Mouse (Mus musculus) megakaryocyte, adult 5-6 weeks (primary cell): ENCODE measurements around the gene Ncoa3. TPM values are rescaled to one million over a fixed set of nuclear protein-coding genes. Genes with fewer than 3 reads are reported as not detected.

Experiments
- ATAC-seq: 2 replicates; pipeline ENCODE4 v1.8.0; 2016; ENCODE audit warnings: mild to moderate bottlenecking, inconsistent platforms; ENCODE audit not compliant: poor library complexity, severe bottlenecking
- total RNA-seq, 2 experiments: library from RNA; stranded (forward) in 1 of 2; stranded (reverse) in 1 of 2; fragments of 153-499, 151-499 nt in 1 of 2; fragments of 221-1000, 200-1000 nt in 1 of 2; gene quantifications; 2 replicates each; pipeline versions ENCODE4 v1.2.3 to v1.2.4; 2015 to 2017

Gene Ncoa3
- total RNA-seq, 2 experiments from 2014 or later = 50.7 to 55.7 TPM

DNA sequence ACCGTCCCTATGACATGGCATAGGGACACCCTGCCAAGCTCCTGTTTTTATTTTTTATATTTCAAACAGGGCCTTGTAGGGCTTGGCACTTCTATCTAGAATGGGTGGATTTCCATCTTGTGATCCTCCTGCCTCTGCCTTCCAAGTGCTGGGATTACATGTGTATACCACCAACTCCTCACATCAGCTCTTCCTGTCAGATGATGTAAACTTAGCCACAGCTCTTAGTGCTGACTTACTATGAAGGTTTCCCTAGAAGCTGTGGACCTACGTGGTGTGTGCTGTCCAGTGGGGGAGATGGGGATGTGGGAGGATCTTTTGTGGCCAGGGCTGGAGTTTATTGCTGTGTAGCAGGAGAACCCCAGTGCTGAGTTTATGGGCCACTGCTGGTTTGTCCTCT, 8.9 kb downstream of the Ncoa3 start:
- ATAC-seq = no peak

DNA sequence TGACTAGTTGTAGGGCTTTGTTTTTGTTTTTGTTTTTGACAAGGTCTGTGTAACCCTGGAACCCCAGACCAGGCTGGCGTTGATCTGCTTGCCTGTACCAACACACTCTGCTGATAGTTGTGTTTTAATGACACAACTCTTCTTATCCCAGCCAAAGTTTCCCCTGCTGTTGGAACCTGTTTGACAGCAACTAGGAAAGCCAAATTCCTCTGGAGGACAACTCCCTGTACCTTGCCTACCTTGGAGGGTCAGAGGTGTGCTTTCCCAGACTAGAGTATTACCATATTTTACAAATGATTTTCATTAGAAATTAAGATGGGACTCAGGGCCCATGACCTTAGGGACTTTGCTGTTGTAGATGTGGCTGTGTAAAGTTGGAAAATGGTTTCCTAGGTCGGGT, 9.3 kb downstream of the Ncoa3 start:
- ATAC-seq = no peak

DNA sequence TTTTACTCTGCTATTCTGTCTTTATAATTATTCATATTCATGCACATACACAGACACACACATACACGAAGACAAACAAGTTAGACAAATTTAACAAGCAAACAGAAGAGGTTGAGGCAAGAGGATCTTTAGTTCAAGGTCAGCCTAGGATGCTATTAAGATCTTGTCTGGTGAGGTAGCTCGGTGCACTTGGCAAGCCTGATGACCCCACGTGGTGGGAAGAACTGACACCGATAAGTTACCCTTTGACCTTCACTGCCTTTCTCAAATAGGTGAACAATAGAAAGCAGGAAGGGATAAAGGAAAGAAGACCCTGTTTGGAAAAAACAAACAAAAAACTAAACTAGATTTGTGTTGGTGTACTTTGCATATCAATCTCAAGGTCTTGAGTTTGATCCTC, 10.0 kb downstream of the Ncoa3 start:
- no peak for ATAC-seq

GRCm38 (mm10) chr2:166003004-166003403, 10.6 kb downstream of the Ncoa3 start:
- ATAC-seq = no peak

- ATAC-seq = no peak
These were observed 14.6 kb downstream of the Ncoa3 start for GRCm38 (mm10) chr2:166007046-166007445.

- no peak for ATAC-seq
These were observed 16.3 kb downstream of the Ncoa3 start for GRCm38 (mm10) chr2:166008558-166009392.

- ATAC-seq = no peak
These were observed 17.0 kb downstream of the Ncoa3 start for GRCm38 (mm10) chr2:166009393-166009947.

DNA sequence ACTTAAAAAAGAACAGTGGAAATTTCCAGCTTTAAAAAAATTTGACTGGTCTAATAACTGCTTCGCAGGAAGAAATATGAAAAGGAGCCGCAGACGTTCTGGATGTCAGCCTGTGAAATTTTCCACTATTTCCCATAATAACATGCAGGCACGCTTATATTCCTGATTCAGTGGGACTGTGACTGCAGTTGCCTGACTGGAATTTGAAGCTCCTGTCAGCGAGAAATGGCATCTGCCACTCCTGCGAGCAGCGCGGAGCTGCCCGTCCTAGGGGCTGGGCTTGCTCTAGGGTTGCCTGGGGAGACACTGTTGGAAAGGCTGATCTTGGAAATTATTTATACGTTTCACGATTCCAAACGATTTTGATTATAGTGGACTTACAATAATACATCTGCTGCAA, 17.9 kb downstream of the Ncoa3 start:
- ATAC-seq = no peak

GRCm38 (mm10) chr2:166011422-166011821, 19.0 kb downstream of the Ncoa3 start:
- no peak for ATAC-seq

DNA sequence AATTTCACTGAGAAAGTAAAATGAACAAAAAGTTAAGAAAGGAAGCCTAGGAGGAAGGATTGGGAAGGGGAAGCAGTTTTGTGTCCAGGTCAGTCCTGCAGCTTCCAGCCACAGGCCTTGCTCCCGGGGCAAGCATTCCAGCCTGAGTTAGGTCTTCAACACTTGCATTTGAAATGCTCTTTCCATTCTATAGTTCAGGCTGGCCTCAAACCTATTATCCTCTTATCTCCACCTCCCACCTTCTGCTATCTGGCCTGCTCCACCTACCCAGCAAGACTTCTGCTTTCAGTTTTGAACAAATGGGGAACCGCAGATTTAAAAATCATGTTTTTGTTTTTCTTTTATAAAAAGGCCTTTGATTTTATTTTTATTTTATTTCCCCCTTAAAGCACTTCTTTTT, 19.7 kb downstream of the Ncoa3 start:
- peak; percentile 87 for ATAC-seq

- peak; percentile 77 for ATAC-seq
These were observed 26.3 kb downstream of the Ncoa3 start for GRCm38 (mm10) chr2:166018769-166019168.

GRCm38 (mm10) chr2:166020026-166020425, 27.6 kb downstream of the Ncoa3 start:
- no peak for ATAC-seq

- peak; percentile 43; the same call in 1 of the 2 replicates for ATAC-seq
These were observed 28.7 kb downstream of the Ncoa3 start for GRCm38 (mm10) chr2:166021073-166021610.

- no peak for ATAC-seq
These were observed 29.2 kb downstream of the Ncoa3 start for GRCm38 (mm10) chr2:166021642-166022041.

DNA sequence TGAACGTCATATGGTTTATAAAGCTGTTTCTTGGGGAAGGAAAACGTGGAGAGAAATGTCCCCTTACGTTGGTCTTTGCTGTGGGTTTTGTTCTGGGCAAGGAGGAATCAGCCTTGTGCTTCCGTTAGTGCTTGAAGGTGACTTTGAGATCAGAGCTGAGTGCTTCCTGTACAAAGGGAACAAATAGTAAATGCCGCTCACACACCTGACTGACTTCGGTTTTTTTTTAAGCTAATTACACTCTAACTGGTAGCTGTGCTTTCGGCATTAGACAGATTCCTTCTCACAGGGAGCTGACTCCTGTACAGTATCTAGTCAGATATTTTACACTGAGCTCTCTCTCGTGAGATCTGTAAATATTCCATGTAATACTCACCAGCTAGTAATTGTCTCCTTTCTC, 29.9 kb downstream of the Ncoa3 start:
- no peak for ATAC-seq

DNA sequence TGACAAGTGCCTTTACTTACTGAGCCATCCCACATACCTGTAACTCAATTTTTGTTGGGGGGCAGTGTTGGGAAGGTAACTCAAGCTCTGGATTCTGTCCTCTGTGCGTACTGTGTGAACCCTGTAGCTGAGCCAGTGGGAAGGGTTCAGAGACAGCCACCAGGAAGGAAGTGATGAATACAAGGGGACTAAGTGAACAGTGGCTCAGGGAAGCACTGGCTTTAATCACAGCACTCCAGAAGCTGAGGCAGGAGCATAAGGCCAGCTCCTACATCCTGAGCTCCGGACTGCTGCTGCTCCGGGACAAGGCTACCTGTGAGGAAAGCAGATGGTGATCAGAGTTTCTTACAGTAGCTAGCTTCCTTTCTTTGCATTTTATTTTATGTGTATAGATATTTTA, 31.6 kb downstream of the Ncoa3 start:
- no peak for ATAC-seq

DNA sequence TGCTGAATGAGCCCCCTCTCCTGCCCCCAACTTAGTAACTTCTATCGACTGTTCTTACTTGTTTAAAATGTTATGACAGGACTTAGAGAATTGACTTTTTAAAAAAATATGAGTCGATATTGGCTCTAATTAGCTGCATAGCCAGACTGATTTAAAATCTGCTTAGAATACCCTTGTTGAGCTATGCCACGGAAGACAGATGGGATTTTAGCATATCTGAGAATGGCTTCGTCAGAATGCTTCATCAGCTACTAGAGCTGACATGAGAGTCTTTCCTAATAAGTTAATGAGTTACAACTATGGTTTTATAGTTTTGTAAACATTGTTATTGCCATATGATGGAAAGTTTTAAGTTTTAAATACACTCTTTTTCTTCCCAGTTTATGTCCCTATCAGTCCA, 32.2 kb downstream of the Ncoa3 start:
- no peak for ATAC-seq

DNA sequence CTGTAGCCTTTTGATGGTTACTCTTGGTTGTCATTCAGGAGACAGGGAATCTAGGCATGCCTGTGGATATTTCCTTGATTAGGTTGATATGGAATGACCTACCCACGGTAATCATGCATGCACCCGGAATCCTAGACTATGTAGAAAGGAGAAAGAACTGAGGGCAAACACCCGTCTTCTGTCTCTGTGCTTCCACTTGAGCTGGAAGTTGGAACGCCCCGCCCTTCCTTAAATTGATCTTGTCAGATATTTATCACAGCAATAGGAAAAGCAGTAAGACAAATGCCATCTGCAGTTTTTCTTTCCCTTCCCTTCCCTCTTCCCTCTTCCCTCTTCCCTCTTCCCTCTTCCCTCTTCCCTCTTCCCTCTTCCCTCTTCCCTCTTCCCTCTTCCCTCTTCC, 33.5 kb downstream of the Ncoa3 start:
- ATAC-seq = no peak

DNA sequence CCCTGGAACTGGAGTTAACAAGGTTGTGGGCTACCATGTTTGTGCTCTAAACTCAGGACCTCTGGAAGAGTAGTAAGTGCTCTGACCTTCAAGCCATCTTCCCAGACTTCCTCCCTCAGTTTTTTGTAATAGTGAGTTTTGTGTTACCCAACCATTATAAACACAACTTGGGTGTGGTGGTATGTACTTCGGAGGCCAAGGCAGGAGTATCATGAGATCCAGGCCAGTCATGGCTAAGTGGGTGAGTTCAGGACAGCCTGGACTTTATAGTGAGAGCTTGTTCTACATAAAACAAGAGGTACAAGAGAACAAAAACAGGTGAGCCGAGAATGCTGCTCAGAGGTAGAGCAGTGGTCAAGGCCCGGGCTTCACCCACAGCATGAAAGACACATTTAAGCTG, 35.4 kb downstream of the Ncoa3 start:
- ATAC-seq = no peak

- no peak for ATAC-seq
These were observed 36.8 kb downstream of the Ncoa3 start for GRCm38 (mm10) chr2:166029232-166029631.

DNA sequence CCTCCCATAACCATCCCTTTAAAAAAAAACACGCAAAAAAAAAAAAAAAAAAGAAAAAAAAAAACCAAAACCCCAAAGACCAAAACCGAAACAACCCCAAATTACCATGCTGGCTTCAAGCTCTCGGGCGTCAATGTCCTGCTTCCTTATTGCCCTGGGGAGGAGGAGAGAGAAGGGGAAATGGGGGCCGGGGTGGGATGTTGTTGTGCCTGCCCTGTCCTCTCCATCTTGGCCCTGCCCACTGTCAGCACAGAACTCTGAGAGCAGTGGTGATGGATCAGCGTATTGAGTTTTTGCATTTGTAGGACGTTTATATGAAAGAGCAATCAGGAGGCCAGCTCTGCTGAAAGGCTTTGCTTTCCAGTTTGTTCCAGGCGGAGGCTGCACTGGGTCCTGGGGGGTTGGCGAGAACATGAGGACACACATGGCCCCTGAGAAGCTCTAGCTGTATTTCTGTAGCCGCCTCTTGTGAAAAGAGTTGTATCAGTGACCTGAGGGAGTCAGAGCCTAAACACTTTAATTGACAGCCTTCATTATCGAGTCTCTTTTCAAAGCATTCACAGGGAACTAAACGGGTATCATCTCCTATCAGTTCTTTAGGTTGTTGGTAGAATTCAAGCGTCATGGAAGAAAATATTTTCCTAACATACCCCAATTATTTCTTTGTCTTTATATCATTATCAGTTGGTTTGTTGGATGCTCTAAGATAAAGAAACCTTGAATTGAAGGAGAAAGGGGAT, 38.0 kb downstream of the Ncoa3 start:
- peak; percentile 70 for ATAC-seq
